Mouse (Mus musculus): ENCODE measurements around the gene Surf1.

DNA sequence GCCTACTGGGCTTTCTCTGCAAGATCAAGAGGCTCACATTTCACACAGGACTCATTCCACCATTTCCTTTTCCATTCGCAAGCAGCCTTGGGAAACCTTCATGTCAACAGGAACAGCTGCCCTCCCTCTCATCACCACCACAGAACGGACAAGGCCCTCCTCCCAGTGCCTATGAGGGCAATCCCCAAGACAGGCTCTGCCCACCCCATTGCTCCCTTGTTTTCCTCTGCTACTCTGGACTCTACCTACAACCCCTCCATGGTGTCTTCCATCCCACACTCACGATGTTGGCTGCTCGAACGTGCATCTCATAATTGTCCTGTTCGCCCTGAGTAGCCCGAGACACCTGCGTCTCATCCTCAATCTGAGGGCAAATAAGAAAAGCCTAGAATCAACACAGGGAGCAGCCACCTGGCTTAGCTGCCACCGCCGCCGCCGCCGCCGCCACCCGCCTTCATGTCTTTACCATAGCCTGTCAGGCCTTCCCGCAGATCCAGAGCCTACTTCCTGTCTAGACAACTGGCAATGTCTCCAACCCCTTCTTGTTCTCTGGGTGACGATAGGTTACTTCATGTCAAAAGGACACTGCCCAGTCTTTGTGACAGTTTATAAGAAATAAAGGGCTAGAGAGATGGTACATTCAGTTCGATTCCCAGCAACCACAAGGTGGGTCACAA is 7.5 kb downstream of the Surf1 start:
- TF ChIP-seq CTCF (IDR thresholded peaks at IDR 0.05; ENCODE audit: control insufficient read depth, insufficient read depth, insufficient replicate concordance, low read depth, low read length): no peak
- no peak for TF ChIP-seq POLR2A (IDR thresholded peaks at IDR 0.05; ENCODE audit: control insufficient read depth, low read depth, low read length)
